ENCODE assay signal across 13 mouse cellular contexts in the genomic region with DNA sequence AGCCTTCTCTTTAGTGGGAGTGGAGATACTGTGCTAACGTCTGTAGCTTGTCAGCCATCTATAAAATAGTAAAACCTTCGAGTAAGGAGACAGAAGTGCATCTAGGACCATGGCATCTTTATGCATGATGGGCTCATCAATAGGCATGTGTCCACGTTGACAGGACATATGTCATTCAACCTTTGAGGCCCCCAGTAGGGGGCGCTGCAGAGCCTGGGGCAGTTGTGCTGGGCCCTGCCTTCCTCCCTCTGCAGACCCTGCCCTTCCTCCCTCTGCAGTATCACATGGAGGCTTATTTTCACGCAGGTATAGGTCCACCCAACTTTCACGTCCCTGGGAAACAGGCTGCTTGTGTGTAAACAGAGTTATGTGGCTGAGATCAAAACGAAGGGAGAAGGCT. TPM values are rescaled to one million over a fixed set of nuclear protein-coding genes. Genes with fewer than 3 reads are reported as not detected.
DNase-seq lines count a peak whose midpoint lies in the region; ATAC-seq and TF ChIP-seq lines count a peak whose summit lies in the region.
"Had no signal": no experiment of that assay in that cellular context is flagged by ENCODE, and none has a peak within 500 bp of the region (broad histone marks: within the 10 kb centered on the region; RNA-seq: fewer than 3 reads in every experiment).

No protein-coding gene starts in this region.

- no peak overlapping the region for H3K9ac ChIP-seq in forebrain, postnatal 0 days
- H3K9ac ChIP-seq in forebrain, embryonic 14.5 days (ENCODE audit: low read length): no peak overlapping the region
- H3K9ac ChIP-seq in limb, embryonic 13.5 days: no peak overlapping the region
- H3K9ac ChIP-seq: intestine, embryonic 15.5 days had no signal

- peak; percentile 17; the same call in 1 of the 2 replicates for TF ChIP-seq CTCF in forebrain, postnatal 0 days (IDR thresholded peaks at IDR 0.05; ENCODE audit: low read depth)

- no peak for ATAC-seq in forebrain, postnatal 0 days
- ATAC-seq in forebrain, embryonic 14.5 days: no peak
- 0 out of 2 replicates have a peak, but pooled peaks have one; percentile 32 for ATAC-seq in limb, embryonic 13.5 days (ENCODE audit: low FRiP score, low read depth)
- ATAC-seq: intestine, embryonic 15.5 days had no signal

- H3K9me3 ChIP-seq in forebrain, postnatal 0 days (ENCODE audit: low read length): no peaks in the 10 kb centered on the region
- H3K9me3 ChIP-seq in forebrain, embryonic 14.5 days (replicated peaks; ENCODE audit: control insufficient read depth, low read length): no peaks in the 10 kb centered on the region
- H3K9me3 ChIP-seq in limb, embryonic 13.5 days: no peaks in the 10 kb centered on the region
- no peaks in the 10 kb centered on the region for H3K9me3 ChIP-seq in limb, embryonic 10.5 days (replicated peaks)
- H3K9me3 ChIP-seq: intestine, embryonic 15.5 days had no signal

- H3K4me1 ChIP-seq in forebrain, postnatal 0 days (ENCODE audit: insufficient read depth): peaks cover 17% of the 10 kb centered on the region
- H3K4me1 ChIP-seq in forebrain, embryonic 14.5 days (ENCODE audit: control insufficient read depth, insufficient read depth, low read length): peaks cover 31% of the 10 kb centered on the region
- H3K4me1 ChIP-seq in limb, embryonic 13.5 days: peaks cover 15% of the 10 kb centered on the region
- peaks cover 18% of the 10 kb centered on the region for H3K4me1 ChIP-seq in limb, embryonic 10.5 days

- no peaks in the 10 kb centered on the region for H3K27me3 ChIP-seq in forebrain, postnatal 0 days (ENCODE audit: insufficient read depth, low read length)
- no peaks in the 10 kb centered on the region for H3K27me3 ChIP-seq in forebrain, embryonic 14.5 days (replicated peaks; ENCODE audit: control insufficient read depth, insufficient read depth, low read length)
- H3K27me3 ChIP-seq in limb, embryonic 13.5 days: no peaks in the 10 kb centered on the region
- no peaks in the 10 kb centered on the region for H3K27me3 ChIP-seq in limb, embryonic 10.5 days (ENCODE audit: low read depth, poor library complexity, severe bottlenecking)
- H3K27me3 ChIP-seq: intestine, embryonic 15.5 days had no signal

- 80% methylated on average over 7 of the region's 7 CpGs for WGBS in forebrain, postnatal 0 days
- WGBS in forebrain, embryonic 14.5 days: 74% methylated on average over 7 of the region's 7 CpGs
- 75% methylated on average over 7 of the region's 7 CpGs for WGBS in limb, embryonic 13.5 days
- 84% methylated on average over 7 of the region's 7 CpGs for WGBS in limb, embryonic 10.5 days

- no peak overlapping the region for H3K4me2 ChIP-seq in forebrain, postnatal 0 days (ENCODE audit: low read depth)
- no peak overlapping the region for H3K4me2 ChIP-seq in forebrain, embryonic 14.5 days (ENCODE audit: low read length)
- no peak overlapping the region for H3K4me2 ChIP-seq in limb, embryonic 13.5 days (replicated peaks)
- H3K4me2 ChIP-seq: intestine, embryonic 15.5 days had no signal

- H3K27ac ChIP-seq in forebrain, postnatal 0 days (ENCODE audit: low read depth, low read length): no peak overlapping the region
- no peak overlapping the region for H3K27ac ChIP-seq in forebrain, embryonic 14.5 days (ENCODE audit: low read depth, low read length)
- no peak overlapping the region for H3K27ac ChIP-seq in limb, embryonic 13.5 days
- no peak overlapping the region for H3K27ac ChIP-seq in limb, embryonic 10.5 days
- H3K27ac ChIP-seq: intestine, embryonic 15.5 days had no signal

- DNase-seq in forebrain, postnatal 0 days: no peak
- no peak for DNase-seq in forebrain, embryonic 14.5 days (ENCODE audit: low spot score)
- no peak for DNase-seq in limb, embryonic 10.5 days (ENCODE audit: low spot score)
- peak; percentile 46 for DNase-seq in thymus, postnatal 4 days
- no peak for DNase-seq in thymus, postnatal 10 days (ENCODE audit: low spot score in 2 of 2)
- DNase-seq in adipocyte (ENCODE audit: low spot score): no peak
- DNase-seq in urinary bladder, postnatal 36 days (ENCODE audit: low spot score in 2 of 2): no peak
- DNase-seq: layer of hippocampus, adult 9-11 months; right cerebral cortex, adult 18-20 months had no signal

- H3K4me3 ChIP-seq in forebrain, postnatal 0 days (ENCODE audit: low read depth, low read length): no peak overlapping the region
- no peak overlapping the region for H3K4me3 ChIP-seq in forebrain, embryonic 14.5 days (ENCODE audit: low read depth, low read length)
- H3K4me3 ChIP-seq in limb, embryonic 13.5 days: no peak overlapping the region
- H3K4me3 ChIP-seq in limb, embryonic 10.5 days: no peak overlapping the region
- H3K4me3 ChIP-seq: erythroblast, embryonic 14.5 days; intestine, embryonic 15.5 days; myocyte had no signal

- no peaks in the 10 kb centered on the region for H3K36me3 ChIP-seq in forebrain, postnatal 0 days (ENCODE audit: insufficient read depth)
- H3K36me3 ChIP-seq in forebrain, embryonic 14.5 days (ENCODE audit: control insufficient read depth, insufficient read depth, low read length): no peaks in the 10 kb centered on the region
- H3K36me3 ChIP-seq in limb, embryonic 13.5 days: no peaks in the 10 kb centered on the region
- peaks cover 3% of the 10 kb centered on the region; the same call in 1 of the 2 replicates for H3K36me3 ChIP-seq in limb, embryonic 10.5 days
- H3K36me3 ChIP-seq: intestine, embryonic 15.5 days had no signal

RNA-seq across cellular contexts. Expression of gene Ctnnbl1, which starts 19.0 kb away (rescaled TPM):
- 43.8 and 49.9 TPM in 2 replicates for total RNA-seq in forebrain, postnatal 0 days (2014; rRNA removed)
- polyA plus RNA-seq in forebrain, postnatal 0 days (2015; fragmentation: Nextera tagmentation; extraction: Ambion mirVana): 48.2 and 49.5 TPM in 2 replicates
- polyA plus RNA-seq in forebrain, embryonic 14.5 days (2014; fragmentation: Nextera tagmentation; extraction: Ambion mirVana): 86.7 and 89.4 TPM in 2 replicates
- 66.8 and 67.4 TPM in 2 replicates for polyA plus RNA-seq in limb, embryonic 13.5 days (2015; fragmentation: Nextera tagmentation; extraction: Ambion mirVana)
- 90.7 and 97.8 TPM in 2 replicates for polyA plus RNA-seq in limb, embryonic 10.5 days (2016; fragmentation: Nextera tagmentation; extraction: Ambion mirVana)
